Mouse (Mus musculus) MEL (cell line): ENCODE results near the gene Elobl. TPM values are rescaled to one million over a fixed set of nuclear protein-coding genes. Genes with fewer than 3 reads are reported as not detected.

Experiments used
- DNase-seq: peaks from one replicate; pipeline ENCODE4 v3.0.0; 2011; ENCODE audit warnings: low read depth, low spot score
- H3K27ac ChIP-seq: 2 replicates; pipeline ENCODE4 v1.5.1; 2012; ENCODE audit warnings: low read depth, mild to moderate bottlenecking, control low read depth, low read length, moderate library complexity; ENCODE audit not compliant: control insufficient read depth
- H3K27me3 ChIP-seq, 2 experiments: fragments of 150-350 bp in 1 of 2; sonication (generic) in 1 of 2; 2 replicates each; pipeline ENCODE4 v1.6.1; 2012; ENCODE audit warnings: low read length in 2 of 2, mild to moderate bottlenecking in 2 of 2, improper control_type of control experiment in 1 of 2, moderate library complexity in 1 of 2; ENCODE audit not compliant: insufficient read depth in 2 of 2, control insufficient read depth in 1 of 2
- H3K36me3 ChIP-seq, 2 experiments: 2 replicates each; pipeline ENCODE4 v1.6.1; 2012 to 2014; ENCODE audit warnings: low read length in 2 of 2, improper control_type of control experiment in 1 of 2, inconsistent platforms in 1 of 2, mild to moderate bottlenecking in 1 of 2; ENCODE audit not compliant: insufficient read depth in 2 of 2, control insufficient read depth in 1 of 2
- H3K4me1 ChIP-seq, 2 experiments: fragments of 150-350 bp in 1 of 2; sonication (generic) in 1 of 2; 2 replicates each; pipeline ENCODE4 v1.6.1; 2012; ENCODE audit warnings: low read length in 2 of 2, improper control_type of control experiment in 1 of 2, mild to moderate bottlenecking in 1 of 2; ENCODE audit not compliant: insufficient read depth in 2 of 2, control insufficient read depth in 1 of 2
- H3K4me3 ChIP-seq, 2 experiments: fragments of 150-350 bp in 1 of 2; sonication (generic) in 1 of 2; 2 replicates each; pipeline ENCODE4 v1.5.1; 2012; ENCODE audit warnings: low read depth in 2 of 2, low read length in 2 of 2, mild to moderate bottlenecking in 2 of 2, moderate library complexity in 2 of 2, control low read depth in 1 of 2, improper control_type of control experiment in 1 of 2; ENCODE audit not compliant: control insufficient read depth in 1 of 2, insufficient read depth in 1 of 2
- H3K79me2 ChIP-seq: 2 replicates; pipeline ENCODE4 v1.6.1; 2012; ENCODE audit warnings: mild to moderate bottlenecking, low read length, moderate library complexity; ENCODE audit not compliant: control insufficient read depth, poor library complexity, insufficient read depth
- H3K9ac ChIP-seq: 2 replicates; pipeline ENCODE4 v1.6.1; 2012; ENCODE audit warnings: low read depth, mild to moderate bottlenecking, control low read depth, low read length, moderate library complexity; ENCODE audit not compliant: control insufficient read depth, poor library complexity, severe bottlenecking
- H3K9me3 ChIP-seq: fragments of 150-350 bp; sonication (generic); replicated peaks from 2 replicates; pipeline ENCODE4 v1.6.1; 2012; ENCODE audit warnings: mild to moderate bottlenecking, low read length, improper control_type of control experiment, moderate library complexity; ENCODE audit not compliant: insufficient read depth
- BHLHE40 ChIP-seq: IDR thresholded peaks from 2 replicates; pipeline ENCODE4 v1.6.1; 2012; ENCODE audit warnings: low read depth, mild to moderate bottlenecking, inconsistent platforms, low read length, improper control_type of control experiment, borderline replicate concordance
- CHD1 ChIP-seq: IDR thresholded peaks from 2 replicates; pipeline ENCODE4 v1.6.1; 2012; ENCODE audit warnings: low read depth, mild to moderate bottlenecking, inconsistent platforms, low read length, improper control_type of control experiment
- CHD2 ChIP-seq: IDR thresholded peaks from 2 replicates; pipeline ENCODE4 v1.6.1; 2011; ENCODE audit warnings: low read length, improper control_type of control experiment
- E2F4 ChIP-seq: IDR thresholded peaks from 2 replicates; pipeline ENCODE4 v1.6.1; 2011; ENCODE audit warnings: low read depth, low read length, improper control_type of control experiment, borderline replicate concordance
- ELF1 ChIP-seq: IDR thresholded peaks from 2 replicates; pipeline ENCODE4 v1.6.1; 2014; ENCODE audit warnings: low read depth, mild to moderate bottlenecking, inconsistent platforms, low read length, improper control_type of control experiment, moderate library complexity
- EP300 ChIP-seq, 2 experiments: IDR thresholded peaks; 2 replicates each; pipeline ENCODE4 v1.6.1; 2011; ENCODE audit warnings: improper control_type of control experiment in 2 of 2, low read length in 2 of 2, low read depth in 1 of 2, mild to moderate bottlenecking in 1 of 2
- HCFC1 ChIP-seq: IDR thresholded peaks from 2 replicates; pipeline ENCODE4 v1.6.1; 2012; ENCODE audit warnings: low read depth, mild to moderate bottlenecking, inconsistent platforms, low read length, improper control_type of control experiment, moderate library complexity
- MEF2A ChIP-seq: IDR thresholded peaks from 2 replicates; pipeline ENCODE4 v1.6.1; 2014; ENCODE audit warnings: low read depth, mild to moderate bottlenecking, inconsistent platforms, low read length, improper control_type of control experiment; ENCODE audit not compliant: poor library complexity, insufficient replicate concordance, severe bottlenecking; ENCODE audit errors: extremely low read depth
- MXI1 ChIP-seq: IDR thresholded peaks from 2 replicates; pipeline ENCODE4 v1.6.1; 2011; ENCODE audit warnings: mild to moderate bottlenecking, low read depth, low read length, improper control_type of control experiment
- MYB ChIP-seq: IDR thresholded peaks from 2 replicates; pipeline ENCODE4 v1.6.1; 2011; ENCODE audit warnings: mild to moderate bottlenecking, low read depth, low read length, improper control_type of control experiment
- MYC ChIP-seq: IDR thresholded peaks from 2 replicates; pipeline ENCODE4 v1.6.1; 2011; ENCODE audit warnings: low read depth, mild to moderate bottlenecking, low read length, improper control_type of control experiment, moderate library complexity
- NELFE ChIP-seq: IDR thresholded peaks from 2 replicates; pipeline ENCODE4 v1.6.1; 2011; ENCODE audit warnings: low read depth, low read length, improper control_type of control experiment
- POLR2A ChIP-seq, 2 experiments: IDR thresholded peaks; 2 replicates each; pipeline ENCODE4 v1.6.1; 2011 to 2012; ENCODE audit warnings: low read length in 2 of 2, mild to moderate bottlenecking in 2 of 2, control low read depth in 1 of 2, improper control_type of control experiment in 1 of 2, low read depth in 1 of 2, moderate library complexity in 1 of 2; ENCODE audit not compliant: control insufficient read depth in 1 of 2, insufficient read depth in 1 of 2, poor library complexity in 1 of 2
- POLR2AphosphoS2 ChIP-seq: IDR thresholded peaks from 2 replicates; pipeline ENCODE4 v1.6.1; 2011; ENCODE audit warnings: low read length, improper control_type of control experiment
- RCOR1 ChIP-seq: IDR thresholded peaks from 2 replicates; pipeline ENCODE4 v1.6.1; 2012; ENCODE audit warnings: low read depth, mild to moderate bottlenecking, inconsistent platforms, low read length, improper control_type of control experiment
- SIN3A ChIP-seq: IDR thresholded peaks from 2 replicates; pipeline ENCODE4 v1.6.1; 2012; ENCODE audit warnings: low read length, improper control_type of control experiment, inconsistent platforms
- SMC3 ChIP-seq: IDR thresholded peaks from 2 replicates; pipeline ENCODE4 v1.6.1; 2011; ENCODE audit warnings: low read depth, low read length, improper control_type of control experiment
- TBP ChIP-seq: IDR thresholded peaks from 2 replicates; pipeline ENCODE4 v1.8.0; 2011; ENCODE audit warnings: low read depth, low read length, improper control_type of control experiment
- TCF12 ChIP-seq: IDR thresholded peaks from 2 replicates; pipeline ENCODE4 v1.6.1; 2014; ENCODE audit warnings: low read depth, mild to moderate bottlenecking, inconsistent platforms, low read length, improper control_type of control experiment, moderate library complexity
- USF1 ChIP-seq: IDR thresholded peaks from 2 replicates; pipeline ENCODE4 v1.6.1; 2014; ENCODE audit warnings: low read depth, mild to moderate bottlenecking, inconsistent platforms, low read length, improper control_type of control experiment, moderate library complexity
- polyA plus RNA-seq, 2 experiments: library from polyadenylated mRNA; stranded (reverse) in 1 of 2; unstranded in 1 of 2; fragments of >175 nt in 1 of 2; fragments of >200 nt in 1 of 2; gene quantifications; 2 replicates each; pipeline versions ENCODE4 v1.2.1 to v1.2.4; 2012; ENCODE audit warnings: low replicate concordance in 2 of 2, low read depth in 1 of 2; ENCODE audit not compliant: insufficient read length in 2 of 2, insufficient read depth in 1 of 2, missing spikeins in 1 of 2
- total RNA-seq: library from RNA; depleted of rRNA; stranded (reverse); fragments of 300-350 nt; gene quantifications from 2 replicates; pipeline ENCODE4 v1.2.3, GENCODE M21; 2012; rRNA removed

Elobl gene
- 0.58 and 0.92 TPM in 2 replicates for total RNA-seq
- under 1 TPM in 1 of 2 experiments, not detected in 1; 0.72 TPM for polyA plus RNA-seq

DNA sequence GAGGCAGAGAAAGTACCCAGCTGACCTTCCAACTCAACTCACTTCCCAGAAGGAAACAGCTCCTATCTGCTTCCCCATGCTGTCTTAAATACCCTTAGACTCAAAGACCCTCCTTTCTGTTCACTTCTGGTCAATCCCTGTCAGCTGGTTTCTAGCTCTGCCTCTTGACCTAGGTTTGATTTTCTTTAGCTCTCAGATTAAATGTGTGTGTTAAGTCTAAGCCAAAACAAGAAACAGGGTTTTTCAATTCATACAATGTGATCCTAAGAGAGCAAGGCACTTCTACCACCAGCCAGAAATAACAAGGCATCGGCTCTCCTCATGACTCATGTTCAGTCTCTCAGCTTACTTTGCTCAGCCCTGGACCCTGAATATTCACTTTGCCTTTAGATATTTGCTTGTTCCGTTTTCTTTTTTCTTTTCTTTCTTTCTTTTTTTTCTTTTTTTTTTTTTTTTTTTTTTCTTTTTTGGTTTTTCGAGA is at the start of gene Elobl:
Gene Elobl (minus strand): TSS at position 51 of the 481 bp plus-strand sequence.
- Histone ChIP-seq H3K4me1 (no peaks in the 10 kb centered on the region), H3K36me3 (no peaks in the 10 kb centered on the region), H3K27ac (no peak within 1 kb of the TSS), H3K9me3 (no peaks in the 10 kb centered on the region), H3K27me3 (no peaks in the 10 kb centered on the region; a peak in 1 of 4 replicates), H3K79me2 (no peaks in the 10 kb centered on the region), H3K4me3 (no peak within 1 kb of the TSS), H3K9ac (no peak within 1 kb of the TSS)
- DNase-seq, result no peak
- TF ChIP-seq CHD1 (no peak), NELFE (no peak), MYC (no peak), ELF1 (no peak), MXI1 (no peak), CHD2 (no peak), E2F4 (no peak), HCFC1 (no peak), TCF12 (no peak), SIN3A (no peak), SMC3 (no peak), MEF2A (no peak), POLR2AphosphoS2 (no peak), TBP (no peak), RCOR1 (no peak), BHLHE40 (no peak), EP300 (IDR thresholded peaks at IDR 0.05; ENCODE audit: low read depth in 1 of 2, low read length in 2 of 2) (no peak)

DNA sequence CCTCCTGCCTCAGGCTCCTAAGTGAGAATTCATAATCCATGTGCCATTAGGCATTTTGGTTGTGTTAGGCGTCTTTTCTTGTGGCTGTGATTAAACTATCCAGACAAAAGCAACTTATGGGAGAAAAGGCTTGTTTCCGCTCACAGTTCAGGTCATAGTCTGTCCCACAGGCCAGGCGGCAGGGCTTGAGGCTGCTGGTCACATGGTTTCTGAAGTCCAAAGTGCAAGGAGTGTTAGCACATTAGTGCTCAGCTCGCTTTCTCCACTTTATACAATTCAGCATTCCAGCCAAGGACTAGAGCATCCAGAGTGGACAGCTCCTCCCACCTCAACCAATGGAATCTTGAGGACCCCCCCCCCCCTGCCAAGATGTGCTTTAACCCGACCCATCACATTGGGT is 45.5 kb upstream of the Elobl start:
- no peaks in the 10 kb centered on the region for H3K27me3 ChIP-seq
- TF ChIP-seq POLR2A (IDR thresholded peaks at IDR 0.05; ENCODE audit: control insufficient read depth in 1 of 2, insufficient read depth in 1 of 2, low read depth in 1 of 2, low read length in 2 of 2, poor library complexity in 1 of 2) (no peak), USF1 (no peak), BHLHE40 (no peak), MYB (no peak), HCFC1 (no peak), E2F4 (no peak)

More for the DNA sequence above, 45.5 kb upstream of the Elobl start:
- Histone ChIP-seq H3K4me3 (no peak overlapping the region), H3K36me3 (peaks cover 18 to 29% of the 10 kb centered on the region in 2 experiments), H3K4me1 (peaks cover 5 to 20% of the 10 kb centered on the region in 2 experiments), H3K27ac (no peak overlapping the region), H3K9ac (no peak overlapping the region), H3K79me2 (no peaks in the 10 kb centered on the region), H3K9me3 (no peaks in the 10 kb centered on the region)
- no peak for DNase-seq
